Mouse (Mus musculus) limb, embryonic 11.5 days (tissue): Measurements from ENCODE around the gene Dgkg. TPM values are rescaled to one million over a fixed set of nuclear protein-coding genes. Genes with fewer than 3 reads are reported as not detected.

Source experiments
- ATAC-seq: fragments of 200-750 bp; cut with Nextera tagmentation; 2 replicates; pipeline ENCODE4 v1.8.0; 2017; ENCODE audit warnings: low read depth; ENCODE audit not compliant: insufficient number of reproducible peaks, low FRiP score, low TSS enrichment
- DNase-seq: peaks from one replicate; pipeline ENCODE4 v3.0.0-alpha.2; 2015; ENCODE audit warnings: low spot score
- H3K27ac ChIP-seq: fragments of 300-500 bp; sonication (generic); replicated peaks from 2 replicates; pipeline ENCODE4 v1.5.1; 2014; ENCODE audit warnings: low read depth, mild to moderate bottlenecking, low read length
- H3K27me3 ChIP-seq: fragments of 300-500 bp; sonication (generic); 2 replicates; pipeline ENCODE4 v1.6.1; 2014; ENCODE audit warnings: mild to moderate bottlenecking, low read length, mixed read lengths; ENCODE audit not compliant: control insufficient read depth, insufficient read depth
- H3K36me3 ChIP-seq: fragments of 300-500 bp; sonication (generic); 2 replicates; pipeline ENCODE4 v1.6.1; 2014; ENCODE audit warnings: mild to moderate bottlenecking, low read length, moderate library complexity, mixed read lengths; ENCODE audit not compliant: control insufficient read depth, insufficient read depth
- H3K4me1 ChIP-seq: fragments of 300-500 bp; sonication (generic); 2 replicates; pipeline ENCODE4 v1.6.1; 2014; ENCODE audit warnings: low read length, mixed read lengths; ENCODE audit not compliant: control insufficient read depth, insufficient read depth
- H3K4me2 ChIP-seq: fragments of 300-500 bp; sonication (generic); 2 replicates; pipeline ENCODE4 v1.6.1; 2014; ENCODE audit warnings: low read depth, mild to moderate bottlenecking, moderate library complexity; ENCODE audit not compliant: severe bottlenecking
- H3K4me3 ChIP-seq: fragments of 300-500 bp; sonication (generic); 2 replicates; pipeline ENCODE4 v1.5.1; 2014; ENCODE audit warnings: low read depth, low read length
- H3K9ac ChIP-seq: fragments of 300-500 bp; sonication (generic); 2 replicates; pipeline ENCODE4 v1.6.1; 2014; ENCODE audit warnings: mild to moderate bottlenecking, low read length
- H3K9me3 ChIP-seq: fragments of 300-500 bp; sonication (generic); 2 replicates; pipeline ENCODE4 v1.6.1; 2016; ENCODE audit warnings: low read length; ENCODE audit not compliant: control insufficient read depth
- WGBS: fragments of 180-500 bp; shearing (Covaris S2); extraction: QIAGEN DNeasy Blood & Tissue Kit; methylation state at CpG from one replicate; pipeline ENCODE4 v1.1.7; 2014; 5-methylcytosine and 5-hydroxymethylcytosine counted together
- polyA plus RNA-seq: library from polyadenylated mRNA; unstranded; fragments of >200 nt; fragmentation: Nextera tagmentation; extraction: Ambion mirVana; gene quantifications from 2 replicates; pipeline ENCODE4 v1.2.1, GENCODE M21; 2014

Dgkg gene
- polyA plus RNA-seq, 1 experiment from 2014 or later: 0.16 TPM

- no peak for DNase-seq
- Histone ChIP-seq H3K27me3 (peaks cover 32% of the 10 kb centered on the region), H3K27ac (no peak overlapping the region), H3K9ac (no peak overlapping the region), H3K9me3 (no peaks in the 10 kb centered on the region), H3K4me2 (no peak overlapping the region), H3K4me1 (0 out of 2 replicates have a peak, but pooled peaks cover 3% of the 10 kb centered on the region), H3K4me3 (no peak overlapping the region), H3K36me3 (no peaks in the 10 kb centered on the region)
- 14% methylated on average over 11 of the region's 11 CpGs for WGBS
- ATAC-seq: no peak
These were observed 1.2 kb downstream of the Dgkg start for GRCm38 (mm10) chr16:22655812-22656211.

- H3K9me3 ChIP-seq: no peaks in the 10 kb centered on the region
- H3K4me1 ChIP-seq: 0 out of 2 replicates have a peak, but pooled peaks cover 3% of the 10 kb centered on the region
- 60% methylated on average over 5 of the region's 5 CpGs for WGBS
- no peaks in the 10 kb centered on the region for H3K36me3 ChIP-seq
- DNase-seq (no peak), ATAC-seq (no peak)
- no peak overlapping the region for H3K4me3 ChIP-seq
- no peak overlapping the region for H3K4me2 ChIP-seq
- no peak overlapping the region for H3K9ac ChIP-seq
- H3K27ac ChIP-seq: no peak overlapping the region
- peaks cover 32% of the 10 kb centered on the region for H3K27me3 ChIP-seq
These were observed 1.8 kb downstream of the Dgkg start for GRCm38 (mm10) chr16:22655223-22655622.

DNA sequence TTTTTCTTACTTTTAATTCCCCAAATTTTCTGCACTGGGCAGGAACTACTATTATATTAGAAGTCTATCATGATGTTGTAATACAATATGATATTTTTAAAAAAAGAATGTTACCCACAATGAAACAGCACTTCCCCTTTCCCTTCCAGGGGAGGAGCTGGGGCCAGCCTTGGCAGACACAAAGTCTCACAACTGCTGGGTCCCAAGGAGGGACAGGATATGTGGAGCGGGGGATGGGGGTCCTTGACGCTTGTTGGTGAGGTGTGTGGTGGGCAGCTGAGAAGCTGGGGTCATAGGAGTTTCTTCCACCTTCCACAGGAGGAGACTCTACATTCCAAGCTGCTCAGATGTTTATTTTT, 2.6 kb downstream of the Dgkg start:
- no peak overlapping the region for H3K27ac ChIP-seq
- H3K4me1 ChIP-seq: 0 out of 2 replicates have a peak, but pooled peaks cover 3% of the 10 kb centered on the region
- H3K9me3 ChIP-seq: no peaks in the 10 kb centered on the region
- H3K9ac ChIP-seq: no peak overlapping the region
- H3K27me3 ChIP-seq: peaks cover 32% of the 10 kb centered on the region
- H3K36me3 ChIP-seq: no peaks in the 10 kb centered on the region
- DNase-seq: no peak
- no peak overlapping the region for H3K4me2 ChIP-seq
- H3K4me3 ChIP-seq: no peak overlapping the region
- WGBS: 46% methylated on average over 2 of the region's 2 CpGs
- ATAC-seq: no peak

DNA sequence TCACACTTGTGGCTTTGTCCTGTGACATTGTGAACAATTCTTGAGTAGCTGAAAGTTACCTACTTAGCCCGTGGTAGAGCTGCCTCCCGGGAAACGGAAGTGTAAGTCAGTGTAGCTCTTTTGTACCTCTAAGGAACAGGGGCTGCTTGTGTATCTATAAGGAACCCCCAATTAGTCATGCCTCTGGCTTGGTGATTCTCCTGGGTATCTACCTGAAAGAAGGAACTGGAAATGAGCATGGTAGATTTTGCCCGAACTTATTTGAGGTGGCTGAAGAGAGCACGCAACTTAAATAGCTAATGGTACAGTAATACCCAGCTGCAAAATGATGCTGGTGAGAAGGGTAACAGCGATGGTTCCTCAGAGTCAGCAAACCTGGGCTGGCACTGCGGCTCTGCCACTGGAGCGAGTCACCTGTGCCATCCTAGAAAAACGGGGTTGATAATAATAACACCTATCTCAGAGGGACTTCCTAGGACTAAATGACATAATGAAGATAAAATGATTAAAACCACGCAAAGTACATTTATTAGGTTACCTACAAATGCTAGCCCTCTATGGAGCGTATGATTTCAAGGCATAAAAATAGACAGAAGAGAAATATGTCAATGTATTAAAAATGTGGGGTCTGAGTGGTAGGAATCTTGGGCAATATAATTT, 3.1 kb downstream of the Dgkg start:
- Histone ChIP-seq H3K9me3 (no peaks in the 10 kb centered on the region), H3K27me3 (peaks cover 32% of the 10 kb centered on the region), H3K4me2 (no peak overlapping the region), H3K4me3 (no peak overlapping the region), H3K27ac (no peak overlapping the region), H3K36me3 (no peaks in the 10 kb centered on the region), H3K9ac (no peak overlapping the region), H3K4me1 (0 out of 2 replicates have a peak, but pooled peaks cover 3% of the 10 kb centered on the region)
- whole genome bisulfite sequencing: 89% methylated on average over 11 of the region's 11 CpGs
- DNase-seq: no peak
- no peak for ATAC-seq

DNA sequence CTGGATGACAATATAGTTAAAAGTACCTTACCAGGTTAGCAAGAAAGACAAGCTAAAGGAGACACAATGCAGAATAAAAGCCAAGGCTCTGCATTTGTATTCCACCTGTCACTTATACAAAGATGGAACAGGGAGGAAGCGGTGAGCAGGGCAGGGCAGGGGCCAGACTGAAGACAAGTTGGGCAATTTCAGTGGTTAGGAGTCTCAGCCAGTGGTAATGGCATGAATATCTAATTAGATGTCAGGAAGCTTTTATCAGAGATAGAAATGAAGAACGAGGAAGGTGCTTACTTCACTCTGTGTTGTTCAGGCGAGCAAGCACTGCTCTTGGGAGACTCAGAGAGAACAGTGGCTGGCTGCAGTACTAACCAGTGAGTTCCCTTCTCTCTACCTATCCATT, 5.8 kb downstream of the Dgkg start:
- H3K4me1 ChIP-seq: no peaks in the 10 kb centered on the region
- no peak overlapping the region for H3K27ac ChIP-seq
- no peak overlapping the region for H3K4me3 ChIP-seq
- peaks cover 12% of the 10 kb centered on the region for H3K27me3 ChIP-seq
- WGBS: 73% methylated on average over 3 of the region's 3 CpGs
- no peaks in the 10 kb centered on the region for H3K9me3 ChIP-seq
- ATAC-seq (no peak), DNase-seq (no peak)
- H3K36me3 ChIP-seq: no peaks in the 10 kb centered on the region
- no peak overlapping the region for H3K4me2 ChIP-seq
- H3K9ac ChIP-seq: no peak overlapping the region

DNA sequence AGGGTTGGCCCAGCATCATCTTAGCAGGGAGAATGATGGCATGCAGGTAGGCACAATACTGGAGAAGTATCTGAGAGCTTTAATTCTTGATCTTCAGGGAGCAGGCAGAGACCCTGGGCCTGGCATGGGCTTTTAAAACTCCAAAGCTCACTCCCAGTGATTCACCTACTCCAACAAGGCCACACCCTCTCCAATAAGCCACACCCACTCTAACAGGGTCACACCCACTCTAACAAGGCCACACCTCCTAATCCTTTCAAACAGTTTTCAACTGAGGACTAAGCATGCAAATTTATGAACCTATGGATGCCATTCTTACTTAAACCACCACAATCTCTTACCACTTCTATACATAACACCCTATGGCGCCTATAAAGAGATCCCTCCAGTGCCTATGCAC, 11.8 kb downstream of the Dgkg start:
- Histone ChIP-seq H3K27ac (no peak overlapping the region), H3K36me3 (no peaks in the 10 kb centered on the region), H3K9me3 (no peaks in the 10 kb centered on the region), H3K4me2 (no peak overlapping the region), H3K9ac (no peak overlapping the region), H3K27me3 (no peaks in the 10 kb centered on the region), H3K4me1 (no peaks in the 10 kb centered on the region), H3K4me3 (no peak overlapping the region)
- DNase-seq (no peak), ATAC-seq (no peak)
- WGBS: 85% methylated on average over 1 of the region's 1 CpGs

DNA sequence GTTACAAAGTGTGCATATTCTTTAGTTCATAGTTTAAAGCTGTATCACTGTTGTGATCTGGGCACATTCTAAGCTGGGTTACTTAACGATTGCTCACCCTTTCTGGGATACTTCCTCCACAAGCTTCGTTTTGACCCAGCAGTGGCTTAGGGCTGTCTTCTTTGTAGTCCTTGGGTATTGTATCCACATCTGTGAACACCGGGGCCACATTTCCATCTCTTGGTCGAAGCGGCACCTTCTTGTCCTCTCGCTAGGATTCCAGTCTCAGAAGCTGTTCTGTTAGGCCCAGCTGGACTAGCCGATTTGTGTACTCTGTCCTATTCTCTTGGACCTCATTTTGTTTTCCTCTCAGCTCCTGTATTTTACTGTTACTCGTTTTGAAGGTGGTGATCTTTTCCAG, 13.6 kb downstream of the Dgkg start:
- H3K9me3 ChIP-seq: no peaks in the 10 kb centered on the region
- H3K36me3 ChIP-seq: no peaks in the 10 kb centered on the region

GRCm38 (mm10) chr16:22642953-22643352, 14.1 kb downstream of the Dgkg start:
- H3K4me2 ChIP-seq: no peak overlapping the region
- no peak overlapping the region for H3K9ac ChIP-seq
- no peaks in the 10 kb centered on the region for H3K4me1 ChIP-seq
- WGBS: 87% methylated on average over 6 of the region's 6 CpGs
- no peaks in the 10 kb centered on the region for H3K36me3 ChIP-seq
- no peaks in the 10 kb centered on the region for H3K9me3 ChIP-seq
- DNase-seq (no peak), ATAC-seq (no peak)
- H3K27me3 ChIP-seq: no peaks in the 10 kb centered on the region
- no peak overlapping the region for H3K4me3 ChIP-seq
- H3K27ac ChIP-seq: no peak overlapping the region

More for the DNA sequence above, 13.6 kb downstream of the Dgkg start:
- Histone ChIP-seq H3K4me2 (no peak overlapping the region), H3K4me1 (no peaks in the 10 kb centered on the region), H3K27ac (no peak overlapping the region), H3K4me3 (no peak overlapping the region), H3K9ac (no peak overlapping the region), H3K27me3 (no peaks in the 10 kb centered on the region)
- ATAC-seq (no peak), DNase-seq (no peak)
- WGBS: 71% methylated on average over 8 of the region's 8 CpGs

- no peaks in the 10 kb centered on the region for H3K27me3 ChIP-seq
- no peak overlapping the region for H3K27ac ChIP-seq
- DNase-seq (no peak), ATAC-seq (no peak)
- no peak overlapping the region for H3K4me3 ChIP-seq
- H3K4me1 ChIP-seq: no peaks in the 10 kb centered on the region
- H3K9me3 ChIP-seq: no peaks in the 10 kb centered on the region
- no peak overlapping the region for H3K4me2 ChIP-seq
- H3K36me3 ChIP-seq: no peaks in the 10 kb centered on the region
- no peak overlapping the region for H3K9ac ChIP-seq
- 73% methylated on average over 4 of the region's 4 CpGs for WGBS
These were observed 15.0 kb downstream of the Dgkg start for GRCm38 (mm10) chr16:22642054-22642453.
